Mouse (Mus musculus) embryonic facial prominence, embryonic 14.5 days (tissue): Measurements from ENCODE around the gene Dnajb3. TPM values are rescaled to one million over a fixed set of nuclear protein-coding genes. Genes with fewer than 3 reads are reported as not detected.
A peak's percentile ranks its signal among the peaks of the same experiment; 100 is the strongest.

Source experiments
- ATAC-seq: fragments of 200-750 bp; cut with Nextera tagmentation; 2 replicates; pipeline ENCODE4 v1.8.0; 2017; ENCODE audit warnings: low read depth, moderate number of reproducible peaks, moderate TSS enrichment
- DNase-seq: peaks from one replicate; pipeline ENCODE4 v3.0.0-alpha.2; 2015; ENCODE audit warnings: low spot score
- H3K27ac ChIP-seq: fragments of 300-500 bp; sonication (generic); replicated peaks from 2 replicates; pipeline ENCODE4 v1.5.1; 2014; ENCODE audit warnings: low read depth, mild to moderate bottlenecking, low read length, moderate library complexity
- H3K27me3 ChIP-seq: fragments of 300-500 bp; sonication (generic); replicated peaks from 2 replicates; pipeline ENCODE4 v1.6.1; 2014; ENCODE audit warnings: low read length; ENCODE audit not compliant: control insufficient read depth, insufficient read depth
- H3K36me3 ChIP-seq: fragments of 300-500 bp; sonication (generic); 2 replicates; pipeline ENCODE4 v1.6.1; 2014; ENCODE audit warnings: low read length, mixed read lengths; ENCODE audit not compliant: control insufficient read depth, insufficient read depth
- H3K4me1 ChIP-seq: fragments of 300-500 bp; sonication (generic); 2 replicates; pipeline ENCODE4 v1.6.1; 2014; ENCODE audit warnings: antibody characterized with exemption, low read length; ENCODE audit not compliant: control insufficient read depth, insufficient read depth
- H3K4me2 ChIP-seq: fragments of 300-500 bp; sonication (generic); 2 replicates; pipeline ENCODE4 v1.6.1; 2014; ENCODE audit warnings: low read depth, mild to moderate bottlenecking, low read length, moderate library complexity, mixed read lengths
- H3K4me3 ChIP-seq: fragments of 300-500 bp; sonication (generic); 2 replicates; pipeline ENCODE4 v1.5.1; 2014; ENCODE audit warnings: low read depth, mild to moderate bottlenecking, low read length
- H3K9ac ChIP-seq: fragments of 300-500 bp; sonication (generic); 2 replicates; pipeline ENCODE4 v1.6.1; 2014; ENCODE audit warnings: low read depth, mild to moderate bottlenecking, low read length, moderate library complexity, mixed read lengths
- H3K9me3 ChIP-seq: fragments of 300-500 bp; sonication (generic); 2 replicates; pipeline ENCODE4 v1.6.1; 2016; ENCODE audit warnings: low read length; ENCODE audit not compliant: control insufficient read depth
- WGBS: fragments of 180-500 bp; shearing (Covaris S2); extraction: QIAGEN DNeasy Blood & Tissue Kit; methylation state at CpG from one replicate; pipeline ENCODE4 v1.1.7; 2014; 5-methylcytosine and 5-hydroxymethylcytosine counted together
- polyA plus RNA-seq: library from polyadenylated mRNA; unstranded; fragments of >200 nt; fragmentation: Nextera tagmentation; extraction: Ambion mirVana; gene quantifications from 2 replicates; pipeline ENCODE4 v1.2.1, GENCODE M21; 2014

Dnajb3 gene
- polyA plus RNA-seq, 1 experiment from 2014 or later: 8.7 TPM

DNA sequence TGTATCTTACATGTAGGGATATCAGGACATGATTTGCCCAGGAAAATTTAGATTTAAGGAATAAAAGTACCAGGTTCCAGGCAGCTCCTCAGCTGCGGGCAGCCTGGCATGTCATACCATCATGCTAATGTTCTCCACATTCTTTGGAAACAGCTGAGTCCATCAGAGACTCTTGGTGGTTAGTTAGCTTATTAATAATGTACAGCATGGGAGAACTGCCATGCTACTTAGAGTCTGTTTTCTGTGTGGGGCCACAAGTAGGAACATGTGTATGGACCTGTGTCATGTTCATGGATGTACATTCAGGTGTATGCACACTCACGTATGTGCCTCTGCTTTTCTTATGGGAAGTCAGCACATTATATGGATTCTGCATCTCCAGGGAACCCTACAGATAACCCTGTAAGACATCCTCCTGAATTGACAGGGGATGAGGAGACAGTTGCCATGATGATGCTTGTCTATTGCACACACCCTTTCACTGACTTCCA is 8.9 kb upstream of the Dnajb3 start:
- no peaks in the 10 kb centered on the region for H3K36me3 ChIP-seq
- WGBS: 75% methylated on average over 2 of the region's 2 CpGs
- H3K4me3 ChIP-seq: no peak overlapping the region
- H3K4me2 ChIP-seq: no peak overlapping the region
- peaks cover 50% of the 10 kb centered on the region for H3K9me3 ChIP-seq
- ATAC-seq: no peak
- no peak overlapping the region for H3K9ac ChIP-seq
- H3K27me3 ChIP-seq: no peaks in the 10 kb centered on the region
- no peak overlapping the region for H3K27ac ChIP-seq
- peak; percentile 4 for DNase-seq
- H3K4me1 ChIP-seq: no peaks in the 10 kb centered on the region

DNA sequence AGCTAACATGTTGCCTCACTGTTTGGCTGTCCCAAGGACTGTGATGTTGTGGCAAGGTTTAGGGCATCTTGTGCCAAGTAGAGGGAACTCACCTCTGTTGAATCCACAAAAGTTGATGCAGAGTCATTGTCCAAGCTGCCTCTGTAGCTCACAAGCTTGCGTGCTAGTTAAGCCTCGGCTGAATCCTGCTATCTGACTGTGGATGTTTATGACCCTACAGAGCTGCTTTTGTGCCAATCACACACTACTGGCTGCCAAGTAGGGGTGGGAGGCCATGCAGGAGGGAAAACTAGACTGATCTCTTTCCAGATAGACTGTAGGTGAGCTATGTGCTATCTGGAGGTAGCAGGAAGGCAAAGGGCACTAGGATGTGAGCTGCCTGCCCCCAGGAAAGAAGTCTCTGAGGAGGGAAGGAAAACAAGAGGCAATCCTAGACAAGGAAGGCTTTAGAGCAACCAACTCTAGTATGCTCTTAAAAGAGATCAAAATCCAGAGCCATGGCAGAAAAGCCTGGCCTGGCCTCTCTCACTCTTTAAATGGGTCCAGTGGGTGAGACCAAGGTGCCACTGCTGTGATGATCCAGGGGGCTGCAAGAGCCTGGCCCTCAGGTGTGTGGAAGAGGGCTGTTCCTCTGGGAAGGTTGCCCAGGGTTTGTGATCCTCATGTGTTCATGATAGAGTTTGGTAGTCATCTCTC is 8.3 kb upstream of the Dnajb3 start:
- Histone ChIP-seq H3K9ac (no peak overlapping the region), H3K4me1 (no peaks in the 10 kb centered on the region), H3K36me3 (no peaks in the 10 kb centered on the region), H3K9me3 (peaks cover 50% of the 10 kb centered on the region), H3K4me3 (no peak overlapping the region), H3K27ac (no peak overlapping the region), H3K27me3 (no peaks in the 10 kb centered on the region), H3K4me2 (no peak overlapping the region)
- ATAC-seq: no peak
- 78% methylated on average over 2 of the region's 2 CpGs for WGBS
- peak; percentile 7 for DNase-seq

DNA sequence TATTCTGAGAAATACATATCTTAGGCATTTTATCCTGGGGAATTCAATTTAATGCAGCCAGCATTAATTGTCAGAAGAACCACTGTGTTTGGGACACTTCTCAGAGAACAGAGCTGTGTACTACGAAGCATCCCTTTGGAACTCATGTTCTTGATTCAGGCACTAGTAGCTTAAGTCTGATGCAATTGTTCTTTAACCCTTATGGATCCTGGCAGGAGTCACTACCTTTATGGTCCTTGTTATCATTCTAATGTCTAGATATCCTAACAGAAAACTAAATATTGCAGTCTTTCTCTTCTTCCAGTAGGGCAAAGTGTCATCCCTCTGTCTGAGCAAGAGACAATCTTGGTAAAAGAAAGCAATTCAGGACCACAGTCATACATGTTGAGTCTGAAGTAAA is 7.5 kb upstream of the Dnajb3 start:
- Histone ChIP-seq H3K36me3 (no peaks in the 10 kb centered on the region), H3K4me3 (no peak overlapping the region), H3K4me1 (no peaks in the 10 kb centered on the region), H3K9me3 (peaks cover 50% of the 10 kb centered on the region), H3K27me3 (no peaks in the 10 kb centered on the region), H3K27ac (no peak overlapping the region), H3K4me2 (no peak overlapping the region), H3K9ac (no peak overlapping the region)
- DNase-seq (no peak), ATAC-seq (no peak)
- 65% methylated on average over 1 of the region's 1 CpGs for WGBS

DNA sequence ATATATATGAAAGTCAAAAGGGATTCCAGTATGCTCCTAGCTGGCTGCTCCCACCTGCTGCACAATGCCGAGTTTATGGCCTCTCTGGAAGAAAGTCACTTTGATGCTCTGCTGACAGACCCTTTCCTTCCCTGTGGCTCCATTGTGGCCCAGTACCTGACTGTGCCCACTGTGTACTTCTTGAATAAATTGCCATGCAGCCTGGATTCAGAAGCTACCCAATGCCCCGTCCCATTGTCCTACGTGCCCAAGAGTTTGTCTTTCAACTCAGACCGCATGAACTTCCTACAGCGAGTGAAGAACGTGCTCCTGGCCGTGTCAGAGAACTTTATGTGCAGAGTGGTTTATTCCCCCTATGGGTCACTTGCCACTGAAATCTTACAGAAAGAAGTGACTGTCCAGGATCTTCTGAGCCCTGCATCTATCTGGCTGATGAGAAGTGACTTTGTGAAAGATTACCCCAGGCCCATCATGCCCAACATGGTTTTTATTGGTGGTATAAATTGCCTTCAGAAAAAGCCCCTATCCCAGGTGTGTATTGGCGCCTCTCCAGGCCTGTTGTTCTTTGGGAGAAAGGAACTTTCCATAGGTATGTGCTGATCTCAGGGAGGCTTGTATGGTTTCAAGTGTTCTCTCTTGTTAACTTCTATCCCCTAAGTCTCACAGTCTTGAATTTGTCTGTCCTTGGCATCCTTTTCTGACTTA is 6.9 kb upstream of the Dnajb3 start:
- no peaks in the 10 kb centered on the region for H3K4me1 ChIP-seq
- H3K27me3 ChIP-seq: no peaks in the 10 kb centered on the region
- no peaks in the 10 kb centered on the region for H3K36me3 ChIP-seq
- WGBS: 61% methylated on average over 8 of the region's 8 CpGs
- no peak overlapping the region for H3K4me3 ChIP-seq
- DNase-seq: peak; percentile 13
- H3K4me2 ChIP-seq: no peak overlapping the region
- ATAC-seq: no peak
- peaks cover 50% of the 10 kb centered on the region for H3K9me3 ChIP-seq
- no peak overlapping the region for H3K27ac ChIP-seq
- no peak overlapping the region for H3K9ac ChIP-seq

DNA sequence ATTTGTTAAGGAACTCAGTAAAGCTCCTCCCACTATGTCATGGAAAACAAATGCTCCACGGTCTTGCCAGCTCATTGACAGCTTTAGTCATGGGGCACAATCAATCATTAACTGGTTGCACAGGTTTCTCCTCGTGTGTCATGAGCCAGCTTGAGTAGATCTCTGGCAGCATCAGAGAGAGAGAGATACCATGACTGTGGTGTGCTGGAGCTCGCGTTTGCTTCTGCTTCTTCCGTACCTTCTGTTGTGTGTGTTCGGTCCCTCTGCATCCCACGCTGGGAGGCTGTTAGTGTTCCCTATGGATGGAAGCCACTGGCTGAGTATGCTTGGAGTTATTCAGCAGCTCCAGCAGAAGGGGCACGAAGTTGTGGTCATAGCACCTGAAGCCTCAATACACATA is 6.2 kb upstream of the Dnajb3 start, which contains the start of gene Ugt1a1:
Gene Ugt1a1 (plus strand): TSS at position 148 of the 400 bp plus-strand sequence.
- ATAC-seq (peak; percentile 14; the same call in 1 of the 2 replicates), DNase-seq (peak; percentile 43)
- Histone ChIP-seq H3K4me2 (no peak within 1 kb of the TSS), H3K4me3 (no peak within 1 kb of the TSS), H3K9ac (no peak within 1 kb of the TSS), H3K27me3 (no peaks in the 10 kb centered on the region), H3K27ac (no peak within 1 kb of the TSS), H3K4me1 (no peaks in the 10 kb centered on the region), H3K36me3 (no peaks in the 10 kb centered on the region), H3K9me3 (peaks cover 50% of the 10 kb centered on the region)
- WGBS: 67% methylated on average over 8 of the region's 8 CpGs

DNA sequence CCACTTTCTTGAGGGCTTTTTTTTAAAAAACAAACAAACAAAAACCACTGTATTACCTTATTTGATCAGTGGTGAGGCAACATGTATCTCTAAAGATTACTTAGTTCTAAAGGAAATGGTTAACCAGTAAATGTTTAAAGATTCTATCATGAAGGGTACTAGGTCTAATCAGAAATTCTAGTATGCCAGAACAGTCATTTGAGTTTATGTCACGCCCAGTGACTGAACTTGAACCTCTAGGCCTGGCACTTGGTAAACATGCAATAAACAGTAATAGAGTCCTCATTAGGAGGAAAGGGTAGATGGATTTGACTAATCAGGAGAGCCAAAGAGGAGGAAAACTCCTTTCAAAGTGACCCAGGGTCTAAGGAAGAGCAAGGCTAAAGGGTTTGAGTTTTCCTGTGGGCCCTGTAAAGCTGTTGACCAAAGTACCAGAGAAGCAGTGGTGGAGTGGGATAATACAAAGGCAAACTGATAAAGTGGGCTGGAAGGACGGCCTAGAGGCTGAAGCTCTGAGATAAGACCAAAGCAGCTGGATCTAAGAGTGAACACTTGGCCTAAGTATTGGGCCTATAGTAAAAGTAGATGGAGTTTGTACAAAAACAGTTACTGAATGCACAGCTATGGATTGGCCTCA is 1.4 kb upstream of the Dnajb3 start:
- Histone ChIP-seq H3K9ac (no peak overlapping the region), H3K27ac (no peak overlapping the region), H3K4me3 (no peak overlapping the region), H3K27me3 (no peaks in the 10 kb centered on the region), H3K36me3 (no peaks in the 10 kb centered on the region), H3K4me1 (no peaks in the 10 kb centered on the region; the same call in 1 of the 2 replicates), H3K9me3 (peaks cover 25% of the 10 kb centered on the region), H3K4me2 (no peak overlapping the region)
- 77% methylated on average over 2 of the region's 2 CpGs for WGBS
- no peak for ATAC-seq
- DNase-seq: no peak

DNA sequence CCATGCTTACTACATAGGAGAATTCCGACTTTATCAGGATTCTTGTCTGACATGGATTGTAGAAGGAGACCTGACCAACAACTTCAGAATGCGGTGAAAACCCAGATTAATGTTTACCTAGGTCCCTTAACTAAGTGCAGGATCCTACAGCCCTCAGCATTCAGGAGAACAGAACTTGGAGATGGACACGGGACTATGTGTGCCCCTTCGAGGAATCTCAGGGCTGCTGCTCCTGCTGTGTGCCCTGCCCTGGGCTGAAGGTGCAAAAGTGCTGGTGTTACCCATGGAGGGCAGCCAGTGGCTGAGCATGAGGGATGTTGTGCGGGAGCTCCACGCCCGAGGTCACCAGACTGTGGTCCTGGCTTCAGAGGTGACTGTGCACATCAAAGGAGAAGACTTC is 5.1 kb downstream of the Dnajb3 start, which contains the start of gene Ugt1a2:
Gene Ugt1a2 (plus strand): TSS at position 146 of the 400 bp plus-strand sequence.
- Histone ChIP-seq H3K36me3 (no peaks in the 10 kb centered on the region), H3K4me3 (no peak within 1 kb of the TSS), H3K27me3 (no peaks in the 10 kb centered on the region), H3K4me1 (no peaks in the 10 kb centered on the region; the same call in 1 of the 2 replicates), H3K9ac (no peak within 1 kb of the TSS), H3K4me2 (no peak within 1 kb of the TSS), H3K9me3 (peaks cover 17% of the 10 kb centered on the region), H3K27ac (no peak within 1 kb of the TSS)
- DNase-seq (no peak), ATAC-seq (no peak)
- WGBS: 82% methylated on average over 7 of the region's 7 CpGs

DNA sequence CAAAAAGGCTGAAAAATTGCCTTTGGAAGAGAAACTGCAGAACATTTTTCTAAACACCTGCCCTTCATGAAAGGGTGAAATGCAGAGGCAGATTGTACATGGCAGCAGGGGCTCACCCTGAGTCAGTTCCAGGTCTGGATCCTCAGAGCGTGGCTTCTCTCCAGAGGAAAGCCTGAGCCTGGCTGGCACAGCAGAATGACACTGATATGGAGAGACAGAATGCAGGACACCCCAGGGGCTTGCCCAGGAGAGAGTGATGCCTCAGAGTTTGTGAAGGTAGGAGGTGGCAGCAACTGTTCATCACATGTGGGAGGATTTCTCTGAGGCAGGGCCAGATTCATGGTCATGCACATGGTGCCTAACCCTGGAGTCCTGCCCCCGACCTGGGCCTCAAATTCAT is 5.6 kb downstream of the Dnajb3 start:
- Histone ChIP-seq H3K27ac (no peak overlapping the region), H3K9ac (no peak overlapping the region), H3K4me3 (no peak overlapping the region), H3K4me1 (no peaks in the 10 kb centered on the region; the same call in 1 of the 2 replicates), H3K9me3 (peaks cover 16% of the 10 kb centered on the region), H3K4me2 (no peak overlapping the region), H3K36me3 (no peaks in the 10 kb centered on the region), H3K27me3 (no peaks in the 10 kb centered on the region)
- 42% methylated on average over 2 of the region's 2 CpGs for WGBS
- ATAC-seq (no peak), DNase-seq (no peak)
